Comparison of ENCODE assay signal across 28 mouse cellular contexts in the genomic region with DNA sequence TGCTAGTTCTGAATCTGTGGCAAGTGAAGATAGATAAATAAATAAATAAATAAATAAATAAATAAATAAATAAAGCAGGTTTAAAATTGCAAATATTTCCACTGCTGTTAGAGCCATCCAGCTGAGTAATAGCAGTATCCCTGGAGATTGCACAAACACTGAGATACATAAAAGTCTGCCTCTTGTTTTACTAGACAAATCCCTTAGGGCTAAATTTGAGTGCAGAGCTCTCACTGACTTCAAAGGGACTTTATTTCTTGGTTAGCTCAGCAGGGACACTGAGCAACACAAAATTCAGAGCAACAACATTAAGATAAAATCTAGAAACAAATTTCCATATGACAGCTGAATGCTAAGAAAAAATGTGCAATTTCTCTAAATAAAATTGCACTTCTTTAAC.
DNase-seq lines count a peak whose midpoint lies in the region; ATAC-seq and TF ChIP-seq lines count a peak whose summit lies in the region.
"Had no signal": no experiment of that assay in that cellular context is flagged by ENCODE, and none has a peak within 500 bp of the region (broad histone marks: within the 10 kb centered on the region; RNA-seq: fewer than 3 reads in every experiment).

No protein-coding gene starts in this region.

- no peak for TF ChIP-seq CTCF in kidney, postnatal 0 days (IDR thresholded peaks at IDR 0.05; ENCODE audit: low read depth)
- no peak for TF ChIP-seq CTCF in brain, embryonic 14.5 days (IDR thresholded peaks at IDR 0.05; ENCODE audit: borderline replicate concordance, extremely low read depth, insufficient read depth, insufficient read length)

- no peaks in the 10 kb centered on the region for H3K36me3 ChIP-seq in kidney, postnatal 0 days (ENCODE audit: insufficient read depth, low read length)
- H3K36me3 ChIP-seq in midbrain, embryonic 15.5 days (replicated peaks) = no peaks in the 10 kb centered on the region
- no peaks in the 10 kb centered on the region for H3K36me3 ChIP-seq in midbrain, embryonic 13.5 days
- H3K36me3 ChIP-seq in intestine, embryonic 15.5 days = no peaks in the 10 kb centered on the region
- H3K36me3 ChIP-seq: embryonic facial prominence, embryonic 12.5 days; forebrain, embryonic 10.5 days; heart, embryonic 10.5 days; heart, embryonic 13.5 days had no signal

- no peak overlapping the region for H3K4me2 ChIP-seq in kidney, postnatal 0 days (ENCODE audit: low read length)
- no peak overlapping the region for H3K4me2 ChIP-seq in midbrain, embryonic 15.5 days
- no peak overlapping the region for H3K4me2 ChIP-seq in midbrain, embryonic 13.5 days (replicated peaks)
- H3K4me2 ChIP-seq in intestine, embryonic 15.5 days (replicated peaks) = no peak overlapping the region
- H3K4me2 ChIP-seq: embryonic facial prominence, embryonic 12.5 days; forebrain, embryonic 13.5 days; heart, embryonic 13.5 days; hindbrain, embryonic 14.5 days had no signal

- no peak for ATAC-seq in kidney, postnatal 0 days (replicated peaks; ENCODE audit: low FRiP score, low read depth)
- ATAC-seq in midbrain, embryonic 15.5 days (replicated peaks) = peak; percentile 52; the same call in 1 of the 2 replicates
- ATAC-seq in midbrain, embryonic 13.5 days = no peak
- no peak for ATAC-seq in intestine, embryonic 15.5 days
- ATAC-seq: CD4-positive, CD25-positive, alpha-beta regulatory T cell, adult 4 months; forebrain, embryonic 13.5 days; forebrain, embryonic 16.5 days; hindbrain, postnatal 0 days had no signal

- H3K9ac ChIP-seq in kidney, postnatal 0 days (ENCODE audit: low read depth, low read length) = no peak overlapping the region
- no peak overlapping the region for H3K9ac ChIP-seq in midbrain, embryonic 15.5 days
- H3K9ac ChIP-seq in midbrain, embryonic 13.5 days (replicated peaks) = no peak overlapping the region
- H3K9ac ChIP-seq in intestine, embryonic 15.5 days = no peak overlapping the region
- H3K9ac ChIP-seq: embryonic facial prominence, embryonic 12.5 days; forebrain, embryonic 13.5 days; heart, embryonic 13.5 days; hindbrain, embryonic 14.5 days had no signal

- no peaks in the 10 kb centered on the region for H3K9me3 ChIP-seq in kidney, postnatal 0 days (replicated peaks; ENCODE audit: low read length)
- H3K9me3 ChIP-seq in midbrain, embryonic 15.5 days = no peaks in the 10 kb centered on the region
- H3K9me3 ChIP-seq in midbrain, embryonic 13.5 days = no peaks in the 10 kb centered on the region
- H3K9me3 ChIP-seq in intestine, embryonic 15.5 days = no peaks in the 10 kb centered on the region
- H3K9me3 ChIP-seq: embryonic facial prominence, embryonic 12.5 days; forebrain, embryonic 10.5 days; forebrain, embryonic 13.5 days; heart, embryonic 10.5 days; heart, embryonic 13.5 days had no signal

- H3K4me3 ChIP-seq in kidney, postnatal 0 days (replicated peaks; ENCODE audit: low read depth, low read length) = no peak overlapping the region
- H3K4me3 ChIP-seq in midbrain, embryonic 15.5 days = no peak overlapping the region
- no peak overlapping the region for H3K4me3 ChIP-seq in midbrain, embryonic 13.5 days (replicated peaks)
- H3K4me3 ChIP-seq in intestine, embryonic 15.5 days (replicated peaks) = no peak overlapping the region
- H3K4me3 ChIP-seq: embryonic facial prominence, embryonic 12.5 days; erythroblast, embryonic 14.5 days; forebrain, embryonic 10.5 days; forebrain, embryonic 13.5 days; heart, adult 2 months; heart, embryonic 10.5 days; heart, embryonic 13.5 days had no signal

- no peak for TF ChIP-seq POLR2A in brain, embryonic 14.5 days (IDR thresholded peaks at IDR 0.05; ENCODE audit: borderline replicate concordance, extremely low read depth, insufficient read depth, insufficient read length, poor library complexity, severe bottlenecking)

- H3K4me1 ChIP-seq in kidney, postnatal 0 days (replicated peaks; ENCODE audit: insufficient read depth, low read length) = no peaks in the 10 kb centered on the region
- no peaks in the 10 kb centered on the region for H3K4me1 ChIP-seq in midbrain, embryonic 15.5 days
- H3K4me1 ChIP-seq in midbrain, embryonic 13.5 days (replicated peaks) = no peaks in the 10 kb centered on the region
- H3K4me1 ChIP-seq in intestine, embryonic 15.5 days (replicated peaks) = no peaks in the 10 kb centered on the region
- H3K4me1 ChIP-seq: embryonic facial prominence, embryonic 12.5 days; forebrain, embryonic 10.5 days; forebrain, embryonic 13.5 days; heart, embryonic 10.5 days; heart, embryonic 13.5 days had no signal

- peak; percentile 22 for DNase-seq in kidney, postnatal 0 days (ENCODE audit: low spot score)
- DNase-seq in kidney, postnatal 36 days = no peak
- peak; percentile 18 for DNase-seq in brain, adult 2 months (ENCODE audit: low read depth, low spot score)
- DNase-seq in brain, embryonic 14.5 days (ENCODE audit: low read depth) = peak; percentile 23
- DNase-seq in layer of hippocampus, adult 8-10 months (ENCODE audit: low spot score in 2 of 2) = no peak
- DNase-seq: adrenal gland, adult 2 months; adrenal gland, postnatal 14 days; cerebellum, adult 18-20 months; cerebellum, adult 9-10 months; cerebellum, postnatal 14 days; gastrocnemius, postnatal 10 days; gastrocnemius, postnatal 36 days; heart, adult 2 months; heart, postnatal 14 days; heart, postnatal 4 days had no signal

- H3K27me3 ChIP-seq in kidney, postnatal 0 days (ENCODE audit: insufficient read depth, low read length) = no peaks in the 10 kb centered on the region
- H3K27me3 ChIP-seq in midbrain, embryonic 15.5 days (replicated peaks) = no peaks in the 10 kb centered on the region
- H3K27me3 ChIP-seq in midbrain, embryonic 13.5 days = no peaks in the 10 kb centered on the region
- H3K27me3 ChIP-seq in intestine, embryonic 15.5 days (replicated peaks) = no peaks in the 10 kb centered on the region
- H3K27me3 ChIP-seq: embryonic facial prominence, embryonic 12.5 days; forebrain, embryonic 13.5 days; heart, embryonic 13.5 days had no signal

- H3K27ac ChIP-seq in kidney, postnatal 0 days = no peak overlapping the region
- H3K27ac ChIP-seq in midbrain, embryonic 15.5 days = no peak overlapping the region
- no peak overlapping the region for H3K27ac ChIP-seq in midbrain, embryonic 13.5 days
- H3K27ac ChIP-seq in intestine, embryonic 15.5 days = no peak overlapping the region
- H3K27ac ChIP-seq: embryonic facial prominence, embryonic 12.5 days; forebrain, embryonic 10.5 days; forebrain, embryonic 13.5 days; heart, adult 2 months; heart, embryonic 10.5 days; heart, embryonic 13.5 days; hindbrain, embryonic 14.5 days; hindbrain, postnatal 0 days had no signal

Comparison
In these comparisons a context has a peak if more than half of its experiments do, and no peak if none do; other contexts are left out.
1. DNase-seq: peak in kidney, postnatal 0 days (single experiment), brain, adult 2 months (single experiment) and brain, embryonic 14.5 days (single experiment); none in kidney, postnatal 36 days (0 of 2) and layer of hippocampus, adult 8-10 months (0 of 2).